Mouse (Mus musculus) layer of hippocampus, adult 2 months (tissue): Measurements from ENCODE around the gene Fignl1. TPM values are rescaled to one million over a fixed set of nuclear protein-coding genes. Genes with fewer than 3 reads are reported as not detected.
A peak's percentile ranks its signal among the peaks of the same experiment; 100 is the strongest.

Source experiments
- DNase-seq, 2 experiments: peaks; one replicate each; pipeline ENCODE4 v3.0.0; 2022; ENCODE audit warnings: low spot score in 2 of 2
- H3K27ac ChIP-seq: fragments of 200-600 bp; 2 replicates; pipeline ENCODE4 v1.8.1; 2022
- H3K4me3 ChIP-seq: fragments of 200-600 bp; 2 replicates; pipeline ENCODE4 v1.8.1; 2022; ENCODE audit warnings: mild to moderate bottlenecking
- CTCF ChIP-seq: fragments of 200-600 bp; conservative IDR thresholded peaks from 2 replicates; pipeline ENCODE4 v1.8.1; 2022; ENCODE audit warnings: antibody characterized with exemption, mild to moderate bottlenecking, moderate library complexity
- total RNA-seq, 2 experiments: library from RNA; stranded (reverse); gene quantifications; 2 replicates each; pipeline ENCODE4 v1.2.3; 2021

The Fignl1 gene
- total RNA-seq, 2 experiments from 2014 or later: 0.61 to 0.67 TPM

DNA sequence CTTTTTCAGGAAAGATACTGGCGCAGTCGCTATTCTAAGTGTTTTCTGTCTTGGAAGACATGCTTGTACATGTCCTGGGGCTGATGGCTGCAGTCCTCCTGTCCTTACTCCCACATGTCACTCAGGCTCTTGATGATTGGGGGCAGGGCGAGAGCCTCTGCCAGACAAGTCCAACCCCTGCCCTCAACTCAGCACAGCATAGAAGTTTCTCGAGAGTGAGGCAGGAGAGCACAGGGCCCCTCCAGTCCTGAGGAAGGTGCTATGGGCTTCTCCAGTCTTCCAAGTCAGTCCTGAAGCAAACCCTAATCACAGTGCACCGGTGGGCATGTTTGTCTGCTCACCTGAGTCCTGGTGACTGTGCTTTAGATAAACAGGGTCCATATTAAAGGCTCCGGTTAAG, 20.0 kb upstream of the Fignl1 start:
- no peak for TF ChIP-seq CTCF
- Histone ChIP-seq H3K27ac (no peak overlapping the region), H3K4me3 (no peak overlapping the region)
- DNase-seq: no peak

- Histone ChIP-seq H3K4me3 (no peak overlapping the region), H3K27ac (no peak overlapping the region)
- no peak for DNase-seq
- TF ChIP-seq CTCF: no peak
Observed at GRCm38 (mm10) chr11:11828251-11828650, 19.5 kb upstream of the Fignl1 start.

DNA sequence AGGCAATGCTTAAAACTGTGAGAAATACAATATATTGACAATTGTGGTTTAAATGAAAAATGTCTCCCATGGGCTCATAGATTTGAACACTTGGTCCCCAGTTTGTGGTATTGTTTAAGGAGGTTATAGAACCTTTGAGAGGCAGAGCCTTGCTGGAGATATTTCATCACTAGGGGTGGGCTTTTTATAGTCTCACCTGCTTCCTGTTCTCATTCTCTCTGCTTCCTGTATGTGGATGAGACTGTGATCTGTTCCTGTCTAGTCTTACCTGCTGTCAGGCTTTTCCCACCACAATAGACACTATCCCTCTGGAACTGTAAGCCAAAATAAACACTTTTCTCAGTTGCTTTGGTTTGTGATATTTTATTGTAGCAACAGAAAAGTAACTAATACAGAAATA, 17.7 kb upstream of the Fignl1 start:
- no peak overlapping the region for H3K4me3 ChIP-seq
- H3K27ac ChIP-seq: no peak overlapping the region
- DNase-seq: no peak
- no peak for TF ChIP-seq CTCF

DNA sequence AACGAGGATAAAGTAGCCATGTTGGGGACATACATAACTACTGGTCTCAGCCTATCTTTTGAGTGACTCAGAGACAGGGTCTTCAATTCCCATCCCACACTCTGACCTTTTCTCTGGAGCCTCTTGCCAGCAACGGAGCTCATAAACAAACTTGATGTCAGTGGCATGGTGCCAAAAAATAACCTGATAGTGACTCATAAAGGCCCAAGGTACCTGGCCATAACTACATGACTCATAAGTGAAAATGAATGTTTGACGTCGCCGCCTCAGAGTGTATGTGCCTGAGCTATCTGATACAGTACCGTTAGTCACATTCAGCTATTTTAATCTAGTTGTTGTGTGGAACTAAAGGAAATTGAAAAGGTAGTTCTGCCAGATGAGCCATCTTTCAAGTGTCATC, 16.9 kb upstream of the Fignl1 start:
- Histone ChIP-seq H3K4me3 (no peak overlapping the region), H3K27ac (no peak overlapping the region)
- TF ChIP-seq CTCF: no peak
- DNase-seq: no peak

GRCm38 (mm10) chr11:11824970-11825635, 16.3 kb upstream of the Fignl1 start:
- no peak overlapping the region for H3K4me3 ChIP-seq
- no peak overlapping the region for H3K27ac ChIP-seq
- no peak for TF ChIP-seq CTCF
- no peak for DNase-seq

DNA sequence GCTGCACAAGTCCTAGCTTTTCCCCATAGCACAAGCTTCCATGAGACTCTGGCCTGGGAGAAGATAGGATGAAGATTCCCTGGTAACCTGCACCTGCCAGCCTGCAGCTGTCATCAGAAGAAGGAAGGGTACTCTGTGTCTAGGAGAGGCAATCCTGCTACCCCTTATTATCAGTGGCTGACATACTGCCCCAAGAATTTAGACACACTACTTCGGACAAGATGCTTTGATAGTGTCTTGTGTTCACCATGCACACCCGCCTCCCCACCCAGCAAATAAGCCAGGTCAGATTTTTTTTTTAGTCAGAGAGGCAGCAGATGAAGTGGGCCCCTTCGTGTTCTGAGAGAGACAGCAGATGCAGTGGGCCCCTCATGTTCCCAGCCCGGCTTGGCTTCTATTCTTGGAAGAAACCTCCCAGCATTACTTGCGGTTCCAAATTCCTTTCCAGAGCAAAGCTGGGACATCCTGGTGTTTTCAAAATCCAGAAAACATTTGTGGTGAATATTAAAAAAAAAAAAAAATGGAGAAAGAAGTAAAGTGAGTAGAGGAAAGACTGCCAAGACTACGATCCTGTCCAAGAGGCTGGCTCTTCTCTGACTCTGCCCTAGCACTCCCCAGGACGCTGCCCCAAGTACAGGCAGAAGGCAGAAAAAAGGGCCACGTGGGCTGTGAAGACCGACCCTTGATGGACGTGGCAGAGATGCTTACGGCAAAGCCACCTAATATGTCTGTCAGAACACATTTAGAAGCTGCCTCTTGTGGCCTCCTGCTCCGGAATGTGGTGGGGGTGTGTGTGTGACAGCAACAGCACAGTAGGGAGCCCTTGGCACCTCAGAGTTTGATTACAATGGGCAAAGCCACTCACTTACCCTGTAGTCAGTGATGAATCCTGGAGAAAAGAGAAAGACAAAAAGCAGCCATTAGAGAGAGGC, 15.5 kb upstream of the Fignl1 start:
- TF ChIP-seq CTCF: no peak
- no peak overlapping the region for H3K27ac ChIP-seq
- no peak for DNase-seq
- no peak overlapping the region for H3K4me3 ChIP-seq

GRCm38 (mm10) chr11:11822181-11823095, 13.7 kb upstream of the Fignl1 start:
- Histone ChIP-seq H3K27ac (no peak overlapping the region), H3K4me3 (no peak overlapping the region)
- TF ChIP-seq CTCF: no peak
- no peak for DNase-seq

DNA sequence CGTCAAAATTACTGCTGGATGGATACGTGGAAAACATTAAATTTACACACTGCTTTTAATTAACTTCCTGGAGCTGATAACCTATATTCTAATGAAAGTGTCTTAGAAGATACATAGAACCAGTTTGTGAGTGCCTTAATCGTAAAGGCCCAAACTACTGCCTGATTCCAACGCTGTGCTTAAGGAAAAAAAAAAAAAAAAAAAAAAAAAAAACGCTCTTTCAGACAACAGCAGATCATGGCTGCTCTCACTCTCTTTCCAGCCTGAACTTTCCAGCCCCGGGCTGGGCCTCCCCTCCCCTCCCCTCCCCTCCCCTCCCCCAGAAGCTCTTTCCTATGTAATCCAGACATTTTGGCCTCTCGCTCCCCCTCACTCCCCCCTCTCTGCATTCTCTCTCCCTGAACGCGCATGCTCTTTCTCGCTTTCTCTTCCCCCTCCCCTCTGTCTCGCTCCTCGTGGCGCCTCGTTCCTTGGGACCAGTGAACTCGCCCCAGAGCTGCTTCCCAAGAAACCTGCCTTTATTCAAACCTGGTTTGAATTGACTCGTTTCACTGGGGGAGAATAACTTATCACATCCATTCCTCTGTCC, 12.7 kb upstream of the Fignl1 start:
- no peak for DNase-seq
- Histone ChIP-seq H3K4me3 (no peak overlapping the region), H3K27ac (no peak overlapping the region)
- no peak for TF ChIP-seq CTCF

DNA sequence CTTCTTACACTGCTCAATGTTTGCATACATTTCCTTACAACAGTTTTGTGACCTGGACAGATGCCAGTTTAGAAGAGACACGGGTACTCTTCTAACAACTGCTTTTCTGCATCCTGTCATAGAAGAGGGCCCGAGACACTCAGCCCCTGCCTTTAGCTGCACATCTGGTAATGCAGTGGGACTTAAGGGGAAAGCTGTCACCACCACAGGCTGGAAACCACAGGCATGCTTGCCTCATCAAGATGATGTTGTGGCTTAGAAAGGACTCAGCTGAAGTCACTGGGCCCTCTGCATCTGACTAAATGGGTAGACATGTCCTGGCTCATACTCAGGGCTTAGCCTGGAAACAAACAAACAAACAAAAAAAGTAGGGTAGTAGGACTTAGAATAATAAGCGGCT, 12.0 kb upstream of the Fignl1 start:
- Histone ChIP-seq H3K27ac (no peak overlapping the region), H3K4me3 (no peak overlapping the region)
- DNase-seq: no peak
- no peak for TF ChIP-seq CTCF

- DNase-seq: peak; percentile 83 to 86
- Histone ChIP-seq H3K4me3 (no peak overlapping the region), H3K27ac (no peak overlapping the region)
- peak; percentile 93 for TF ChIP-seq CTCF
Observed at GRCm38 (mm10) chr11:11820251-11820650, 11.5 kb upstream of the Fignl1 start.

DNA sequence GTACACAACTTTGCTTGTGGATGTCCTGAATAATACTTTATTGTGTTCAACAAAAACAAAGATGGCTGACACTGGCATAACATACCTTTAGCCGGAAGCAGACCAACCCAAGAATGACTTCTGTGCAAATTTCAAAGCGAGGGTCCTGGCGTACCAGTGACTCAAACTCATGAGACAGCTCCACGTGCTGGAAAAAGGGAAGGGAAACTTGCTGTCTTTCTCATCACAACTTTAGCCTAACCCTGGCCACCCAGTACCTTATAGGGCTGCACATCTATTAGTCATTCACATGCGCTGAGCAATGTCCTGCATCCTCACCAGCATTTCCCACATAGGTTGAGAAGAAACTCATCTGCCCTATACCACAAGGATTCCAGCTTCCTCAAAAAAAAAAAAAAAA, 10.4 kb upstream of the Fignl1 start:
- TF ChIP-seq CTCF: no peak

DNA sequence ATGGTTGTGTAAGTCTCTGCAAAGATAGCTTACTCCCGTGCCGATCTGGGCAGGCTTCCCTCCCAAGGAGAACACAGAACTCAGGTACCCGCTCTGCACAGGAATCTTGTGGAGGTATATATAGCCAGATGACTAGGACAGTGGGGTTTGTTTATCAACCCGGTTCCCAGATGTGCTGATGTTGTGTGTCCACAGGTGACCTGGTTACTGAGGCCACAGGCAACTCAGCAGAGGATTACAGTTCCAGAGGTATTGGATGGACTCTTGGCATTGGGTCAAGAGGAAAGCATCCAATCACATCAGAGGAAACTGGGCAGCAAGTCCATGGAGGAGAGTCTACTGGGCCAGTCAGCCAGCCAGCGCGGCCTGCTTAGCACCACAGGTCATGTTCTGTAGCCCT, 10.0 kb upstream of the Fignl1 start:
- no peak overlapping the region for H3K27ac ChIP-seq
- H3K4me3 ChIP-seq: no peak overlapping the region
- no peak for DNase-seq
- no peak for TF ChIP-seq CTCF

More for the DNA sequence above, 10.4 kb upstream of the Fignl1 start:
- Histone ChIP-seq H3K27ac (no peak overlapping the region), H3K4me3 (no peak overlapping the region)
- DNase-seq: no peak
